Mouse (Mus musculus) lung, adult 2 months (tissue): ENCODE results near the gene Cnbp.

Source experiments
- CTCF ChIP-seq: fragments of 200-500 bp; IDR thresholded peaks from 2 replicates; pipeline ENCODE4 v1.5.1; 2011; ENCODE audit warnings: mild to moderate bottlenecking, low read length, control low read depth; ENCODE audit not compliant: insufficient read depth
- POLR2A ChIP-seq: fragments of 200-500 bp; IDR thresholded peaks from 2 replicates; pipeline ENCODE4 v1.6.1; 2011; ENCODE audit warnings: low read depth, mild to moderate bottlenecking, control low read depth, low read length, borderline replicate concordance; ENCODE audit errors: extremely low read depth

GRCm38 (mm10) chr6:87804036-87804435, 46.9 kb downstream of the Cnbp start:
- TF ChIP-seq CTCF (no peak), POLR2A (no peak)
